Mouse (Mus musculus): ENCODE measurements around the gene Sptbn2. TPM values are rescaled to one million over a fixed set of nuclear protein-coding genes. Genes with fewer than 3 reads are reported as not detected.

Sptbn2 gene
- polyA plus RNA-seq, 1 experiment from 2014 or later = 1.0 TPM

DNA sequence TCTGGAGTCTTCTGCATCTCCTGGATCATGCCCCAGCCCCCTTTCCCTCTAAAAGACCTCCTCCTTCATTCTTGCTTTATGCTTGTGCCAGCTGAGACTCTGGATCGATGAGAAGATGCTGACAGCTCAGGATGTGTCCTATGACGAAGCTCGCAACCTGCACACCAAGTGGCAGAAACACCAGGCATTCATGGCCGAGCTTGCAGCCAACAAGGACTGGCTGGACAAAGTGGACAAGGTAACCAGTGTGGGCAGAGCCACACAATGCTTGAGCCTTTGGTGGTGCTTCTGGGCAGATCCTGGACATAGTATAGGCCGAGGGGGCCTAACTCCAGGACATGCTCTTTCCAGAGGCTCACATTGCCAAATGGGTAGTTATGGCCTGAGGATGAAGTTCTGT, 28.8 kb downstream of the Sptbn2 start:
- ATAC-seq (ENCODE audit: low read depth) = no peak
- no peaks in the 10 kb centered on the region for H3K4me1 ChIP-seq (replicated peaks; ENCODE audit: control insufficient read depth, insufficient read depth, low read length)
- 82% methylated on average over 5 of the region's 5 CpGs for WGBS

DNA sequence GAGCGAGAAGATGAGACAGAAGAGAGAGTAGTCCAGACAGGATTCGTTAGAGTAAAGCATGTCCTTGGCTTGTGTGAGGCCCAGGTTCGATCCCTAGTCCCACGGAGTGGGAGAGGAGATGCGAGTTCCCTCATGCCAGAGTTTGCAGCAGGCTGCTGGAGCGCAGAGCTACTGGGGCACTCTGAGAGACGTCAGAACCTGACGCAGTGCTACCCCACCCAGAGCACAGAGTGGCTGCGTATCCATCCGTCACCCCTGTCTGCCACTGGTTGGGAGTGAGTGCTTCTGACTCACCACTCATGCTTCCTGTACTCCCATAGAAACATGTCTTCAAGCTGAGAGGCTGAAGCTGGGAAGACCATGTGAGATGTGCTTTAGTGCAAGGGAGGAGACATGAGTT, 30.5 kb downstream of the Sptbn2 start:
- WGBS = 72% methylated on average over 10 of the region's 10 CpGs
- no peak overlapping the region for H3K27ac ChIP-seq (ENCODE audit: low read length)
- no peaks in the 10 kb centered on the region for H3K27me3 ChIP-seq (ENCODE audit: control insufficient read depth, insufficient read depth, low read depth, low read length)
- H3K4me2 ChIP-seq (ENCODE audit: low read depth, low read length) = no peak overlapping the region
- no peak overlapping the region for H3K9ac ChIP-seq (ENCODE audit: low read length)
- 0 out of 2 replicates have a peak, but pooled peaks cover 2% of the 10 kb centered on the region for H3K36me3 ChIP-seq (ENCODE audit: control insufficient read depth, insufficient read depth, low read length)
- H3K4me1 ChIP-seq (replicated peaks; ENCODE audit: control insufficient read depth, insufficient read depth, low read length) = no peaks in the 10 kb centered on the region
- H3K4me3 ChIP-seq (ENCODE audit: low read length) = no peak overlapping the region
- no peaks in the 10 kb centered on the region for H3K9me3 ChIP-seq (ENCODE audit: control insufficient read depth, low read length)
- no peak for ATAC-seq (ENCODE audit: low read depth)

More for the DNA sequence above, 28.8 kb downstream of the Sptbn2 start:
- Histone ChIP-seq H3K4me2 (ENCODE audit: low read depth, low read length) (no peak overlapping the region), H3K36me3 (ENCODE audit: control insufficient read depth, insufficient read depth, low read length) (0 out of 2 replicates have a peak, but pooled peaks cover 2% of the 10 kb centered on the region), H3K27ac (ENCODE audit: low read length) (no peak overlapping the region), H3K4me3 (ENCODE audit: low read length) (no peak overlapping the region), H3K9ac (ENCODE audit: low read length) (no peak overlapping the region), H3K9me3 (ENCODE audit: control insufficient read depth, low read length) (no peaks in the 10 kb centered on the region), H3K27me3 (ENCODE audit: control insufficient read depth, insufficient read depth, low read depth, low read length) (no peaks in the 10 kb centered on the region)

DNA sequence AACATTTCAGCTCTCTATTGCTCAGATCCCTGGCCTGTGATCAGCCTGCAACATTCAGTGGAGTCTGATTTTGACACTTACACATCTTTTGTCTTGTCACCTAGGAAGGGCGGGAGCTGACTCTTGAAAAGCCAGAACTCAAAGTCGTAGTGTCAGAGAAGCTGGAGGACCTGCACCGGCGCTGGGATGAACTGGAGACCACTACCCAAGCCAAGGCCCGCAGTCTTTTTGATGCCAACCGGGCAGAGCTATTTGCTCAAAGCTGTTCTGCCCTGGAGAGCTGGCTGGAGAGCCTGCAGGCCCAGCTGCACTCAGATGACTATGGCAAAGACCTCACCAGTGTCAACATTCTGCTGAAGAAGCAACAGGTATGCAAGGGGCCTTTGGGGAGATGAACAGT, 31.3 kb downstream of the Sptbn2 start:
- no peak overlapping the region for H3K4me3 ChIP-seq (ENCODE audit: low read length)
- no peak for ATAC-seq (ENCODE audit: low read depth)
- WGBS = 86% methylated on average over 6 of the region's 6 CpGs
- no peaks in the 10 kb centered on the region for H3K4me1 ChIP-seq (replicated peaks; ENCODE audit: control insufficient read depth, insufficient read depth, low read length)
- H3K27me3 ChIP-seq (ENCODE audit: control insufficient read depth, insufficient read depth, low read depth, low read length) = no peaks in the 10 kb centered on the region
- H3K9ac ChIP-seq (ENCODE audit: low read length) = no peak overlapping the region
- H3K4me2 ChIP-seq (ENCODE audit: low read depth, low read length) = no peak overlapping the region
- no peaks in the 10 kb centered on the region for H3K9me3 ChIP-seq (ENCODE audit: control insufficient read depth, low read length)
- H3K27ac ChIP-seq (ENCODE audit: low read length) = no peak overlapping the region
- 0 out of 2 replicates have a peak, but pooled peaks cover 2% of the 10 kb centered on the region for H3K36me3 ChIP-seq (ENCODE audit: control insufficient read depth, insufficient read depth, low read length)

DNA sequence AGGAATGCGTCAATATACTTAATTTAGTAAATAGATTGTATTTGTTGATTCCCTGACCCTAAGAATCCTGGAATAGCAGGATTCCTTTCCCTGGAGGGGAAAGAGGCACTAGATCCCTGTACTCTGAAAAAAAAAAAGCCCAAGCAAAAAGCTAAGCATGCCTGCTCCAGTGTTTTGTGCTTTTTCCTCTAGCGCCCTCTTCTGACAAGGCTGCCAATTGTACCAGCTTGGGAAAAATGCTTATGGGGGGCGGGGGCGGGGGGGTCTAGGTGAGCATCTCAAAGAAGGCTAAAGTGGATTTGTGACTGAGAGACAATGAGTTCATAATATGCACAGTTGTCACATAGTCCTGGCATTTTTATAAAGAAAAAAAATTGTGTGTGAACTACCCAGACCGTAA, 32.6 kb downstream of the Sptbn2 start:
- H3K4me2 ChIP-seq (ENCODE audit: low read depth, low read length) = no peak overlapping the region
- WGBS = 36% methylated on average over 5 of the region's 5 CpGs

DNA sequence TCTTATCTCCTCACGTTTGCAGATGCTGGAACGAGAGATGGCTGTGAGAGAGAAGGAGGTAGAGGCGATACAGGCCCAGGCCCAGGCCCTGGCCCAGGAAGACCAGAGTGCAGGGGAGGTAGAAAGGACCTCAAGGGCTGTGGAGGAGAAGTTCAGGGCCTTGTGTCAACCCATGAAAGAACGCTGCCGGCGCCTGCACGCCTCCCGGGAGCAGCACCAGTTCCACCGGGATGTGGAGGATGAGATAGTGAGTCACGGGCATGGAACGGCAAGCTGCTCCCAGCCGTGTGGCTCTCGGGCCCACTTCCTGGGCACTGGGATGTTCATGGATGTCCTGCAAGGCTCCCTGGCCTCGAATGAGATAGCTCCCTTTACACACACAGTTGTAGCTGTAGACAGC, 33.1 kb downstream of the Sptbn2 start:
- Histone ChIP-seq H3K9me3 (ENCODE audit: control insufficient read depth, low read length) (no peaks in the 10 kb centered on the region), H3K36me3 (ENCODE audit: control insufficient read depth, insufficient read depth, low read length) (0 out of 2 replicates have a peak, but pooled peaks cover under 1% of the 10 kb centered on the region), H3K4me2 (ENCODE audit: low read depth, low read length) (no peak overlapping the region), H3K4me3 (ENCODE audit: low read length) (no peak overlapping the region), H3K9ac (ENCODE audit: low read length) (no peak overlapping the region), H3K27me3 (ENCODE audit: control insufficient read depth, insufficient read depth, low read depth, low read length) (no peaks in the 10 kb centered on the region), H3K27ac (ENCODE audit: low read length) (no peak overlapping the region), H3K4me1 (replicated peaks; ENCODE audit: control insufficient read depth, insufficient read depth, low read length) (no peaks in the 10 kb centered on the region)
- 76% methylated on average over 14 of the region's 14 CpGs for WGBS
- no peak for ATAC-seq (ENCODE audit: low read depth)

More for the DNA sequence above, 32.6 kb downstream of the Sptbn2 start:
- Histone ChIP-seq H3K9me3 (ENCODE audit: control insufficient read depth, low read length) (no peaks in the 10 kb centered on the region), H3K27ac (ENCODE audit: low read length) (no peak overlapping the region), H3K4me3 (ENCODE audit: low read length) (no peak overlapping the region), H3K27me3 (ENCODE audit: control insufficient read depth, insufficient read depth, low read depth, low read length) (no peaks in the 10 kb centered on the region), H3K9ac (ENCODE audit: low read length) (no peak overlapping the region), H3K4me1 (replicated peaks; ENCODE audit: control insufficient read depth, insufficient read depth, low read length) (no peaks in the 10 kb centered on the region), H3K36me3 (ENCODE audit: control insufficient read depth, insufficient read depth, low read length) (0 out of 2 replicates have a peak, but pooled peaks cover 2% of the 10 kb centered on the region)
- ATAC-seq (ENCODE audit: low read depth) = no peak

DNA sequence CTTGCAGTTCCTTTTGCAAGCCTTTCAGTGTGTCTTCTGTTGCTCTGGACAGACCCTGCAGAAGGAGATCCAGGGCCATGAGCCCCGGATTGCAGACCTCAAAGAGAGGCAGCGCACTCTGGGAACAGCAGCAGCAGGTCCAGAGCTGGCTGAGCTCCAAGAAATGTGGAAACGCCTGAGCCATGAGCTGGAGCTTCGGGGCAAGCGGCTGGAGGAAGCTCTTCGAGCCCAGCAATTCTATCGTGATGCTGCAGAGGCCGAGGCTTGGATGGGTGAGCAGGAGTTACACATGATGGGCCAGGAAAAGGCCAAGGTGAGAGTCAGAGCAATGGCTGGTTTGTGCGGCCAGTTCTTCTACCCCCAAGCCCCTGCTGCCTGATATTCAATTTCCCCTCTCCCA, 34.1 kb downstream of the Sptbn2 start:
- no peak overlapping the region for H3K27ac ChIP-seq (ENCODE audit: low read length)
- no peaks in the 10 kb centered on the region for H3K9me3 ChIP-seq (ENCODE audit: control insufficient read depth, low read length)
- H3K4me3 ChIP-seq (ENCODE audit: low read length) = no peak overlapping the region
- 0 out of 2 replicates have a peak, but pooled peaks have one; percentile 45 for ATAC-seq (ENCODE audit: low read depth)
- WGBS = 46% methylated on average over 9 of the region's 9 CpGs
- no peaks in the 10 kb centered on the region for H3K4me1 ChIP-seq (replicated peaks; ENCODE audit: control insufficient read depth, insufficient read depth, low read length)
- no peak overlapping the region for H3K4me2 ChIP-seq (ENCODE audit: low read depth, low read length)
- 0 out of 2 replicates have a peak overlapping the region, but pooled peaks have one; percentile 18 for H3K9ac ChIP-seq (ENCODE audit: low read length)
- H3K27me3 ChIP-seq (ENCODE audit: control insufficient read depth, insufficient read depth, low read depth, low read length) = no peaks in the 10 kb centered on the region
- no peaks in the 10 kb centered on the region for H3K36me3 ChIP-seq (ENCODE audit: control insufficient read depth, insufficient read depth, low read length)

DNA sequence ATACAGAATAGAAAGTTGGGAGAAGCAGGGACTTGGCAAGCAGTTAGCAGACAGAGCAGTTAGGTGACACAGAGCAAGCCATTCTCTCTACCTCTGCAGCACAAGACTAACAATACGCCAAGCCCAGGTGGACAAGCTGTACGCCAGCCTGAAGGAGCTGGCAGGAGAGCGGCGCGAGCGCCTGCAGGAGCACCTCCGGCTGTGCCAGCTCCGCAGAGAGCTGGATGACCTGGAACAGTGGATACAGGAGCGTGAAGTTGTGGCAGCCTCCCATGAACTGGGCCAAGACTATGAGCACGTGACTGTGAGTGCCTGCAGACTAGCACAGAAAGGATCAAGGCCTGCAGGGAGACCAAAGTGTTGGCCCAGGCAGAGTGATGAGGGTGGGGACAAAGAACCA, 34.7 kb downstream of the Sptbn2 start:
- 89% methylated on average over 10 of the region's 10 CpGs for WGBS
- Histone ChIP-seq H3K27ac (ENCODE audit: low read length) (no peak overlapping the region), H3K4me3 (ENCODE audit: low read length) (no peak overlapping the region), H3K4me1 (replicated peaks; ENCODE audit: control insufficient read depth, insufficient read depth, low read length) (no peaks in the 10 kb centered on the region), H3K4me2 (ENCODE audit: low read depth, low read length) (no peak overlapping the region), H3K9me3 (ENCODE audit: control insufficient read depth, low read length) (no peaks in the 10 kb centered on the region), H3K9ac (ENCODE audit: low read length) (no peak overlapping the region), H3K36me3 (ENCODE audit: control insufficient read depth, insufficient read depth, low read length) (no peaks in the 10 kb centered on the region), H3K27me3 (ENCODE audit: control insufficient read depth, insufficient read depth, low read depth, low read length) (no peaks in the 10 kb centered on the region)
- no peak for ATAC-seq (ENCODE audit: low read depth)

DNA sequence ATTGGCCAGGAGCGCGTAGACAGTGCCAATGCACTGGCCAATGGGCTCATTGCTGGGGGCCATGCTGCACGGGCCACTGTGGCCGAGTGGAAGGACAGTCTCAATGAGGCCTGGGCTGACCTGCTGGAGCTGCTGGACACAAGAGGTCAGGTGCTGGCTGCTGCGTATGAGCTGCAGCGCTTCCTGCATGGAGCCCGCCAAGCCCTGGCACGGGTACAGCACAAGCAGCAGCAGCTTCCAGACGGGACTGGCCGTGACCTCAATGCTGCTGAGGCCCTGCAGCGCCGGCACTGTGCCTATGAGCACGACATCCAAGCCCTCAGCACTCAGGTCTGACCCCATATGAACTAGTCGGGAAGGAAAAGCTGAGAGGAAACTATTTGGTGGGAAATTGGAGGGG, 35.6 kb downstream of the Sptbn2 start:
- Histone ChIP-seq H3K4me2 (ENCODE audit: low read depth, low read length) (no peak overlapping the region), H3K4me3 (ENCODE audit: low read length) (no peak overlapping the region), H3K9ac (ENCODE audit: low read length) (no peak overlapping the region), H3K27ac (ENCODE audit: low read length) (no peak overlapping the region), H3K4me1 (replicated peaks; ENCODE audit: control insufficient read depth, insufficient read depth, low read length) (no peaks in the 10 kb centered on the region), H3K9me3 (ENCODE audit: control insufficient read depth, low read length) (no peaks in the 10 kb centered on the region), H3K36me3 (ENCODE audit: control insufficient read depth, insufficient read depth, low read length) (no peaks in the 10 kb centered on the region), H3K27me3 (ENCODE audit: control insufficient read depth, insufficient read depth, low read depth, low read length) (no peaks in the 10 kb centered on the region)
- ATAC-seq (ENCODE audit: low read depth) = no peak
- WGBS = 73% methylated on average over 14 of the region's 14 CpGs

DNA sequence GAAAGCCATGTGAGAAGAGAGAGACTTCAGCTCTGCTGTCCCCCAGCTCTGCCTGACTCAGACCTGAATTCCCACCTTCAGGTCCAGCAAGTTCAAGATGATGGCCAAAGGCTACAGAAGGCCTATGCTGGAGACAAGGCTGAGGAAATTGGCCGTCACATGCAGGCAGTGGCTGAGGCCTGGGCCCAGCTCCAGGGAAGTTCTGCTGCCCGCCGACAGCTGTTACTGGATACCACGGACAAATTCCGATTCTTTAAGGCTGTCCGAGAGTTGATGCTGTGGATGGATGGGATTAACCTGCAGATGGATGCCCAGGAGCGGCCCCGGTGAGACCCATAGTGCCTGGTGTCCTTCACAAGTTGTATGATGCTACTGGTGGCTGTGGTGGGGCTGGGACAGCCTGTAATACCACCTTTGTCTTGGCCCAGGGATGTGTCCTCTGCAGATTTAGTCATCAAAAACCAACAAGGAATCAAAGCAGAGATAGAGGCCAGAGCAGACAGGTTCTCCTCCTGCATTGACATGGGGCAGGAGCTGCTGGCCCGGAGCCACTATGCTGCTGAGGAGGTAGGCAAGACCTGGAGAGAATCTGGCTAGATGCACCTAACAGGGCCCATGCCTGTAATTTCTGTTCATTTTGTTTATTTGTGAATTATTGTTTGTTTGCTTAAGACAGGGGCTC, 36.8 kb downstream of the Sptbn2 start:
- Histone ChIP-seq H3K27me3 (ENCODE audit: control insufficient read depth, insufficient read depth, low read depth, low read length) (no peaks in the 10 kb centered on the region), H3K4me1 (replicated peaks; ENCODE audit: control insufficient read depth, insufficient read depth, low read length) (no peaks in the 10 kb centered on the region), H3K9me3 (ENCODE audit: control insufficient read depth, low read length) (no peaks in the 10 kb centered on the region), H3K9ac (ENCODE audit: low read length) (no peak overlapping the region), H3K36me3 (ENCODE audit: control insufficient read depth, insufficient read depth, low read length) (no peaks in the 10 kb centered on the region), H3K4me3 (ENCODE audit: low read length) (no peak overlapping the region), H3K27ac (ENCODE audit: low read length) (no peak overlapping the region), H3K4me2 (ENCODE audit: low read depth, low read length) (no peak overlapping the region)
- no peak for ATAC-seq (ENCODE audit: low read depth)
- 83% methylated on average over 9 of the region's 9 CpGs for WGBS

Data from lung, embryonic 16.5 days (tissue).